Mouse (Mus musculus) erythroblast, adult 5-6 weeks (primary cell): ENCODE data around the gene Rpl24. TPM values are rescaled to one million over a fixed set of nuclear protein-coding genes. Genes with fewer than 3 reads are reported as not detected.
"Not testable (repeated sequence)": the region's sequence is repeated elsewhere in the genome, so short reads cannot be mapped to it uniquely, and the experiment has no call there.

Source experiments
- ATAC-seq: replicated peaks from 2 replicates; pipeline ENCODE4 v1.8.0; 2016; ENCODE audit warnings: moderate number of reproducible peaks, mild to moderate bottlenecking, moderate TSS enrichment, inconsistent platforms; ENCODE audit not compliant: poor library complexity, low FRiP score, severe bottlenecking
- total RNA-seq, 2 experiments: library from RNA; stranded (forward) in 1 of 2; stranded (reverse) in 1 of 2; fragments of 150-400 nt in 1 of 2; fragments of 200-764, 138-1000 nt in 1 of 2; gene quantifications; 2 replicates each; pipeline versions ENCODE4 v1.2.3 to v1.2.4; 2015 to 2017; ENCODE audit warnings: low replicate concordance in 2 of 2

The Rpl24 gene
- total RNA-seq (2015; ENCODE audit: low replicate concordance) (383 and 432 TPM in 2 replicates), total RNA-seq (2017; ENCODE audit: low replicate concordance) (184 and 212 TPM in 2 replicates)

DNA sequence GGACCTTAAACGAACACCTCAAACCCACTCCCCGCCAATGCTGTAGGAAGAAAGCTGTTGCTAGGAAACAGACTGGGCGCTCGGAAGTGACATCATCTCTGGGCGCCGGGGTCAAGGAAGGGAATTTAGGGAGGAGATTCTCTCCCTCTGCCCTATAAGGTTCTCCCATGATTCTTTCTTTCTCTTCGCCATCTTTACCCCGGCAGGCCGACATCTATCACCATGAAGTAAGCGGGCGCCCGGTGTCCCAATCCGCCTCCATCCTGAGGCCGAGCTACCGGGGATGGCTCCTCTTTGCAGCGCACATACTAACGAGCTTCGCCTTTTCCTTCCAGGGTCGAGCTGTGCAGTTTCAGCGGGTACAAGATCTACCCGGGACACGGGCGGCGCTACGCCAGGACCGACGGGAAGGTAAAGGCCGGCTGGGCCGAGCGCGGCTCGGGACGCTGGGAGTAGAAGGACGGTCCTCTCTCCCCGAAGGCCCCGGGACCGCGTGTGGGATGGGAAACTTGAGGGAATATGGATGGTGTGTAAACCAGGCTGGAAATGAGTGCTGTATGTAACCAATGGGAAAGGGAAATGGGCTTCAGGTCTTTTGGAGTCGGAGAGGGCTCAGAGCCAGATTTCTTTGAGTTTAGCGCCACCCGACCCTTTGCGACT, at the start of gene Rpl24:
Gene Rpl24, plus strand, starts transcription at position 64 of the 660 bp plus-strand sequence.
- ATAC-seq = peak; percentile 93

GRCm38 (mm10) chr16:55922079-55922478, 44.0 kb upstream of the Rpl24 start:
- ATAC-seq = no peak

DNA sequence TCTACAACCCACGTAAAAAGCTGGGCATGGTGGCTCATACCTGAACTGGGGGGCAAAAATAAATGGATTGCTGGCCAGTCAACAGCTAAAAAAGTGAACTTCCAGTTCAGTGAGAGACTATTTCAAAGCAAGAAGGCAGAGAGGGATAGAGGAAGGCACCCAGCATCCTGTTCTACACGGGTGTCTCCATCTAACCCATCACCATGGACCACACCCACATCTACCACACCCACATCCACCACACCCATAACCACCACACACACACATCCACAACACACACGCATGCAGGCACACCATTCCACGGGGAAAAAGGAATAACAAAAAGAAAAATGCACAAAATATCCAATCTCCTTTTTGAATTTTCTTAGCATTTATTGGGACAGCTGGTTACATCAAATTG, 42.1 kb upstream of the Rpl24 start:
- peak; percentile 86 for ATAC-seq

GRCm38 (mm10) chr16:55933681-55934343, 32.3 kb upstream of the Rpl24 start:
- ATAC-seq = peak; percentile 69

DNA sequence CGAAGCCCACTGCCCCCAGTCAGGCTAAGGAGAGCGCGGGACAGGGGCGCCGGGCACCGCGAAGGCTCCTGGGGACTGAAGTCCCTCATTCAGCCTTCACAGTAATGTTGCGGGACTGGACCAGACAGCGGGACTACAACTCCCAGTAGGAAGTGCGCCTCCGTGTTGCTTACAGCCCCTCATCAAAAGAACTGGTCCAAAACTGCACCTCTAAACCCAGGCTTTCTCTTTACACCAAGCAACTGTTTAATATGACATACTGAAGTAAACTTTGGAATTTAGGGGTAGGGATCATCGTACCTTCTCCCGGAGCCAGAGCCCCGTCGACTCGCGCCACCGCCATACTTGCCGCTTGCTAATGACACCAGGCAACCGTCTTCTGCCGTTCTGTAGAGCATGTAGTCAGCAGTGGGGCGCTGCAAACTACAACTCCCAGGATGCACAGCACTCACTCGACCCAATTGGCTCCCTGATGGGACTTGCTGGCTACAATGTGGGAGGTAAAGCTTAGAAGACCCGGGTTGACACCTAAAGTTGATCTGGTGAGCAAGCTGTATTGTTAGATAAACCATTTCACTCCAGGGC, 31.5 kb upstream of the Rpl24 start, which contains the start of gene Cep97:
Gene Cep97, minus strand, starts transcription at position 403 of the 585 bp plus-strand sequence.
- ATAC-seq = peak; percentile 97

DNA sequence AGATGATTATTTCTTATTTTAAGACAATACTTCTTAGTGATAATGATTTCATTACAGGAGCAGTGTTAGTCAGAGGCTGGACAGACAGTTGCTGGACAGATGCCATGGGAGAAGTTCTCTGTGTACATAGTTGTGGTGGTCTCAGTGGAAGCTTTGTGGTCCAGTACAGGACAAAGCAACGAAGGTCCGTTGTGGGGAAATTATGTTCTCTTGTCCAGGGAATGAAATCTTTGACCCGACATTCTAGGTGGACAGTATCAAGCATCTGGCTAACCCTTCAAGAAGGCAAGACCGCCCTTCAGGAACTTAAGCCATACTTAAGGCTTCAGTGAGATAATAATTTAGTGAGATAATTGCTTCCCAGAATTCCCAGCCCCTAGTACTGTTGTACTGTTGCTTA, 27.3 kb upstream of the Rpl24 start:
- no peak for ATAC-seq

GRCm38 (mm10) chr16:55939703-55940102, 26.4 kb upstream of the Rpl24 start:
- no peak for ATAC-seq

DNA sequence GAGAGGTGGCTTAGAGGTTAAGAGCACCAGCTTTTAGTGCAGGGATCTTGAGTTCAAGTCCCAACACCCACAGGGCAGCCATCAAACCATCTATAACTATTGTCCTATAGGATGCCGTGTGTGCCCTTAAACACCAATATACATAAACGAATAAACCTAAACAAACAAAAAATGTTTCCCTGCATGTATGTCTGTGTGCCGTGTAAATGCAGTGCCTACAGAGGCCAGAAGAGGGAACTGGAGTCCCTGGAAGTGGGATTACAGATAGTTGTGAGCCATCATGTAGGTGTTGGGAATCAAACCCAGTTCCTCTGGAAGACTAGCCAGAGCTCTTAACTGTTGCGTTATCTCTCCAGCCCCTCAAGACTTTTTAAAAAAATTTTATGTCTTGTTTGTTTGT, 25.3 kb upstream of the Rpl24 start:
- ATAC-seq = no peak

- no peak for ATAC-seq
Measured at GRCm38 (mm10) chr16:55947266-55947665, 18.8 kb upstream of the Rpl24 start.

DNA sequence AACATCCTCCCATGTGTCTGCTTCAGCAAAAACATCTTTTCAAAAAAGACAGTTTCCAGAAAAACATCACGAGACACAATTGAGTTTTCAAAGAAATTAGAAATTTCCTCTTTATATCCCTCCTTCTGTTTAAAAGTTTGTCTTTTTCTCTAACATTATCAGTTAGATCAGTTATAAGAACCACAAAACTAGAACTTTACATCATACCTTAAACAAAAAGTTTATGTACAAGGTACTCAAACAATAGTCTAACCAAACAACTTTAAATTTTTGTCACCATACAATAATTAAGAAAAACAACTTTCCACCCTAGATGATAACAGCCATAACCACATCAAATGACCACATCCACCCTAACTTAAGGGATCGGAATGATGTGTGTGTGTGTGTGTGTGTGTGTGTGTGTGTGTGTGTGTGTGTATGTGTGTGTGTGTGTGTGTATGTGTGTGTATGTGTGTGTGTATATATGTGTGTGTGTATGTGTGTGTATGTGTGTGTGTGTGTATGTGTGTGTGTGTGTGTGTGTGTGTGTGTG, 18.1 kb upstream of the Rpl24 start:
- ATAC-seq = not testable (repeated sequence)

DNA sequence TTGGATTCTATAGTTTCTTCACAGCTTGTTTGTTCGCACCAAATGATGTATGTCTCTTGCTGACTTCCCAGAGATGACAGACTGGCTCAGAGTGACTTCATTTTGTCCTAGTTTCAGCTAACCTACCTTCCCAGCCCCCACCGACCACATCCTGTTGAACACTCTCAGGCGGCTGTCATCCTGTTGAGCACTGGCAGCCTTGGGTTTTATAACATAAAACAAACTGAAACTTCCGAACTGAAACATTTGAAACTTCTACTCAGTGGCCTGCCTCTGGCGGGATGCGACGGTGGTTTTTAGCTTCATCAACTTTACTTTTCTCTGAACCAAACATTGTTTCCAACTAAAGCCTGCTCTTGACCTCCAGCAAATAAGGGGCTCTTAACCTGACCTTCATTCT, 17.1 kb upstream of the Rpl24 start:
- no peak for ATAC-seq

GRCm38 (mm10) chr16:55950462-55950861, 15.6 kb upstream of the Rpl24 start:
- ATAC-seq = no peak

DNA sequence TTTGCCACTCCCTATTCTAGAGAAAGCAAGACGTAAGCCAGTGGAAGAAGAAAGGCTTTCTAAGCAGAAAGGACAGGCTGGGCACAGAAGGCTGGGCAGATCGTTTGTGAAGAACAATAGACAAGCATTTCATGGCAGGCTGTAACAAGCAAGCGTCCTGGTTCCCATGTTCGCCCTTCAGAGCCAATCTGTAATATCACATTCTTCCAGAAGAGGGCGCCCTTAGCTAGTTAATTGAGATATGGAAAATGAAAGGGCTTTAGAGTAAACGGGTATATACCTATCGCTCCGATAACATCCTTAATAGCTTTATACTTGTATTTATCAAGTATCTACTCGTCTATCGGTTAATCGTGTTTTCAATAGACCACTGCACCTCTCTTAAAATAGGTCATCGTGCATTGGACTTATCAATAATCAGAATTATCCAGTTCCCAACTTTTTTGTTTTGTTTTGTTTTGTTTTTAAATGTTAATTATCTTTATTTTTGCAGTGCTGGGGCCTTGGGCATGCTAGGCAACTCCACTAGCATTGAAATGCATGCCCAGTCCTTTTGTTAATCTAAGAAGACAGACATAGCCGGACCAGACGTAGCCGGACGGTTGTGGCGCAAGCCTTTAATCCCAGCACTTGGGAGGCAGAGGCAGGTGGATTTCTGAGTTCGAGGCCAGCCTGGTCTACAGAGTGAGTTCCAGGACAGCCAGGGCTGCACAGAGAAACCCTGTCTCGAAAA, 15.0 kb upstream of the Rpl24 start:
- peak; percentile 98 for ATAC-seq

DNA sequence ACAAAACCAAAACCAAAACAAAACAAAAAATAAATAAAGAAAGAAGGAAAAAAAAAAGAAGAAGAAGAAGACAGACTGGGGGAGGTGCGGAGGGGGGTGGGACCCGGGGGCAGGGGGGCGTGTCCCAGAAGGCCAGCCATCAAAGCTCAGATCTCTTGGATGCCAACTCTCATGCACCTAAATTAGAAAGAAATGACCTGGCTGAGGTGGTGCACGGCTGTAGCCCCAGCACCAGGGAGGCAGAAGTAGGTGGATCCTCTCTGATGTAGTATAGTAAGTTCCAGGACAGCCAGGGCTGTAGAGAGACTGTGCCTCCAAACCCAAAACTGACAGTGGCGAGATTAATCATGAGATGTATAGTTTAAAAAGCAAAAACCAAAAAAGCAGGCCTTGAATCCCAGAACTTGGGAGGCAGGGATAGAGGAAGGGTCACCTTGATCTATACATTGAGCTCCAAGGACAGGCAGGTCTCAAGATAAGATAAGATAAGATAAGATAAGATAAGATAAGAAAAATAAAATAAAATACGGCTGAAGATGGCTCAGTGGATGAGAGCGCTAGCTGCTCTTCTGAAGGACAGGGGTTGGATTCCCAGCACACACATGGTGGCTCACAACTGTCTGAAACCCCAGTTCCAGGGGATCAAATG, 14.3 kb upstream of the Rpl24 start:
- no peak for ATAC-seq

DNA sequence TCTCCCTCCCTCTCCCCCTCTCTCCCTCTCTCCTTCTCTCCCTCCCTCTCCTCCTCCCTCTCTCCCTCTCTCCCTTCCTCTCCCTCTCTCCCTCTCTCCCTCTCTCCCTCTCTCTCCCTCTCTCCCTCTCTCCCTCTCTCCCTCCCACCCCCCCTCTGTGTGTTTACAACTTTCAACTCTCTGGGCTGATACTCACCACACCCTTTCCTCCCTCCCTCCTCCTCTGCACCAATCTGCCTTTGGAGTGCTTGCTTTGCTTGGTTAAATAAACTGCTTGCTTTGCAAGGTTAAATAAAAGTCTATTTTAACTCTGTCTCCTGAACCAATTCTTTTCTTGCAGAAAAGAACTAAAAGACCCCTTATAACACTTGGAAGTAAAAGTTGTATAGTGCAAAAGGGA, 13.3 kb upstream of the Rpl24 start:
- peak; percentile 62; the same call in 1 of the 2 replicates for ATAC-seq

DNA sequence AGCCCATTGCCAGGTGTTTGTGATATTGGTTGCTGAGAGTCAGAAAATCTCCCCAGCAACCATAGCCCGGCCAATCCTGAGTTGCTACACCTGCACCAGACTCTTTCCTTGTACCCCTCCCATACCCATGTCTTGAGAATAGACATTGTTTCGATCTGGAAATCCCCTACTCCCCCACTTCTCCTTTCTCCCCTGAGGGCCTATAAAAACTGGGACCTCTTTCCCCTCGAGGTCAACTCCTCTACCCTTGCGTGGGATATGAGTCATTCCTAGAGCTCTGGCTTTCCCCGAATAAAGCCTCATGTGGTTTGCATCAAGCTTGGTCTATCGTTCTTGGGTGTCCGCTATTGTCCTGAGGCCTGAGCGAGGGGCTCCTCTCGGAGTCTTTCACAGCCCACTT, 11.9 kb upstream of the Rpl24 start:
- not testable (repeated sequence) for ATAC-seq

DNA sequence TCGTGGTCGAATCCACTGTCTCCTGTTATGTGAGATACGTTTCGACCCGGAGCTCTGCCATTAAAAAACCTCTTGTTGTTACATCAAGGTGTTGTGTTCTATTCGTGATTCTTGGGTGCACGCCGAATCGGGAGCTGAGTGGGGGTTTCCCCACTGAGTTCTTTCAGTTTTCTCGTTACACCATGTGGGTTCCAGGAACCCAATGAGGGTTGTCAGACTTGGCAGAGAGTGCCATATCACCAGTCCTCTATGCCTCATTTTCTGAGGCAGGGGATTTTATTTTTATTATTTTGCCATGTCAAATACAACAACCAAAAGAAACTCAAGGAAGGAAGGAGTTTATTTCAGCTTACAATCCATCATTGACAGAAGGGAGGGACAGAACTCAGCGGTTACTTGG, 3.0 kb upstream of the Rpl24 start:
- not testable (repeated sequence) for ATAC-seq

- 0 out of 2 replicates have a peak, but pooled peaks have one; percentile 51 for ATAC-seq
Measured at GRCm38 (mm10) chr16:55964126-55964949, 1.7 kb upstream of the Rpl24 start.

GRCm38 (mm10) chr16:55967221-55967620, 1.1 kb downstream of the Rpl24 start:
- peak; percentile 6; the same call in 1 of the 2 replicates for ATAC-seq
